In the genomic region with DNA sequence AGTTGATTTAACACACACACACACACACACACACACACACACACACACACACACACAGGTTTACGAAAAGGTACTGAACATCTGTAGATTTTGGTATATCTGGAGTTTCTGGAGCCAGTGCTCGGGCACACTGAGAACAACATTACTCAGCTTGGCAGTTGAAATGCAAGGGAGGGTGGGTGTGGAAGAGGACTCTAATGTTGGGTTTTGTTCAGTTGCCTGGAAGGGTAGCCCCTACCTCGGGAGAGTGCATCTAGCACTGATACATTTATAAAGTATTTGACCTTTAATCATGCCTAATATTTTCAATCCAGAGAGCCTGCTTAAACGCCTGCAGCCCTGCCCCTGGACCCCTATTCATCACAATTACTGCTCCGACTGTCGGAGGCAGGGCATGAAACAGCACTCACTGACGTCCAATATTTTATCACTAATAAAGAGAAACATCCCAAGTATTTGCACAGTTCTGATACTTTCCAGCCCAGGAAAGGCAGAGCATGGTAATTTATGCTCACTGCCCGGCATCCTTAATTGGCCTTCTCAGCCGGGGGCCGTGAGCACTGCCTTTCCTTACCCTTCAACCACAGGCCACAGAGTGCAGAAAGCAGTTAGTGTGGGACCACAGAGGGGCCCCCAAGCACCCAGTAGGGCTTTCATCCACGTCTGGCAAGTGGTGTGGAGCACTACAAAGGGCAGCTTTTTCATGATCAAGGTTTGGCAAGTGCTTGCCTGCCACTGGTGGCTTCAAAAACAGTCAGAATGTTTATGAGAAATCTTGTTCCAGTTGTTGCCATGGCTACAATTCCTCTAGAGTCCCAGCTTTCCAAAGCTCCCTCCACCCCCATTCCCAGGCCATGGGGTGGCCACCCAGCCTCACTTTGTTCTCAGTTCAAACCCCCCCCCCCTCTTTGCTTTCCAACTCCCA, we compare ENCODE assay signal across 9 mouse cellular contexts.
DNase-seq lines count a peak whose midpoint lies in the region; ATAC-seq lines count a peak whose summit lies in the region.
"Had no signal": no experiment of that assay in that cellular context is flagged by ENCODE, and none has a peak within 500 bp of the region (broad histone marks: within the 10 kb centered on the region; RNA-seq: fewer than 3 reads in every experiment).

No protein-coding gene starts in this region.

- DNase-seq in adrenal gland, adult 2 months: peak; percentile 16
- no peak for DNase-seq in adrenal gland, adult 18-20 months (ENCODE audit: low spot score in 2 of 2)
- peak; percentile 39 for DNase-seq in adipocyte (ENCODE audit: low spot score)
- no peak for DNase-seq in hindbrain, embryonic 14.5 days (ENCODE audit: low spot score)
- peak; percentile 73 for DNase-seq in limb, embryonic 11.5 days (ENCODE audit: low spot score)
- no peak for DNase-seq in ovary, adult 18-20 months (ENCODE audit: low spot score)
- DNase-seq in layer of hippocampus, adult 11-12 months (ENCODE audit: low spot score): no peak
- DNase-seq: liver, postnatal 0 days had no signal

- peak overlapping the region; percentile 54; the same call in 1 of the 2 replicates for H3K27ac ChIP-seq in hindbrain, embryonic 14.5 days
- H3K27ac ChIP-seq in limb, embryonic 11.5 days (replicated peaks; ENCODE audit: low read depth, low read length): peak overlapping the region; percentile 45; the same call in 1 of the 2 replicates

- ATAC-seq in hindbrain, embryonic 14.5 days (ENCODE audit: low FRiP score): peak; percentile 62; the same call in 1 of the 2 replicates
- peak; percentile 85 for ATAC-seq in limb, embryonic 11.5 days (ENCODE audit: insufficient number of reproducible peaks, low FRiP score, low TSS enrichment, low read depth)
- ATAC-seq in monocyte, adult 5-6 weeks (replicated peaks; ENCODE audit: insufficient number of reproducible peaks, low FRiP score, low TSS enrichment, poor library complexity, severe bottlenecking): no peak
- ATAC-seq: liver, postnatal 0 days had no signal

- H3K4me1 ChIP-seq in hindbrain, embryonic 14.5 days (replicated peaks; ENCODE audit: control insufficient read depth, insufficient read depth, low read length): peaks cover 9% of the 10 kb centered on the region
- peaks cover 20% of the 10 kb centered on the region for H3K4me1 ChIP-seq in limb, embryonic 11.5 days (ENCODE audit: control insufficient read depth, insufficient read depth, low read length)

- H3K36me3 ChIP-seq in hindbrain, embryonic 14.5 days (replicated peaks; ENCODE audit: control insufficient read depth, insufficient read depth): no peaks in the 10 kb centered on the region
- H3K36me3 ChIP-seq in limb, embryonic 11.5 days (ENCODE audit: control insufficient read depth, insufficient read depth, low read length): no peaks in the 10 kb centered on the region

- no peaks in the 10 kb centered on the region for H3K9me3 ChIP-seq in hindbrain, embryonic 14.5 days (ENCODE audit: control insufficient read depth, low read length)
- no peaks in the 10 kb centered on the region for H3K9me3 ChIP-seq in limb, embryonic 11.5 days (ENCODE audit: control insufficient read depth, low read length)

- whole genome bisulfite sequencing in hindbrain, embryonic 14.5 days: 23% methylated on average over 11 of the region's 11 CpGs
- whole genome bisulfite sequencing in limb, embryonic 11.5 days: 11% methylated on average over 11 of the region's 11 CpGs

- no peak overlapping the region for H3K4me3 ChIP-seq in hindbrain, embryonic 14.5 days (replicated peaks; ENCODE audit: low read length)
- no peak overlapping the region for H3K4me3 ChIP-seq in limb, embryonic 11.5 days (ENCODE audit: low read depth, low read length)

- H3K27me3 ChIP-seq in hindbrain, embryonic 14.5 days (ENCODE audit: control insufficient read depth, insufficient read depth, low read length): no peaks in the 10 kb centered on the region
- H3K27me3 ChIP-seq in limb, embryonic 11.5 days (ENCODE audit: control insufficient read depth, insufficient read depth, low read length): peaks cover 11% of the 10 kb centered on the region; the same call in 1 of the 2 replicates

- no peak overlapping the region for H3K9ac ChIP-seq in hindbrain, embryonic 14.5 days
- H3K9ac ChIP-seq in limb, embryonic 11.5 days (ENCODE audit: low read length): no peak overlapping the region
- H3K9ac ChIP-seq: liver, postnatal 0 days had no signal

- H3K4me2 ChIP-seq in hindbrain, embryonic 14.5 days (replicated peaks): no peak overlapping the region
- no peak overlapping the region for H3K4me2 ChIP-seq in limb, embryonic 11.5 days (ENCODE audit: low read depth, severe bottlenecking)

Comparison
In these comparisons a context has a peak if more than half of its experiments do, and no peak if none do; other contexts are left out.
1. DNase-seq: peak in adrenal gland, adult 2 months (single experiment), adipocyte (single experiment) and limb, embryonic 11.5 days (single experiment); none in adrenal gland, adult 18-20 months (0 of 2), hindbrain, embryonic 14.5 days (single experiment), ovary, adult 18-20 months (single experiment) and layer of hippocampus, adult 11-12 months (single experiment).